Mouse (Mus musculus): Measurements from ENCODE around the gene Nsun4. TPM values are rescaled to one million over a fixed set of nuclear protein-coding genes. Genes with fewer than 3 reads are reported as not detected.
A peak's percentile ranks its signal among the peaks of the same experiment; 100 is the strongest.

The Nsun4 gene
- polyA plus RNA-seq, 1 experiment = 22.8 TPM

GRCm38 (mm10) chr4:116048130-116048920 is 5.4 kb downstream of the Nsun4 start:
- 50% methylated on average over 7 of the region's 7 CpGs for WGBS
- no peak overlapping the region for H3K4me3 ChIP-seq (replicated peaks; ENCODE audit: extremely low read depth, low read depth, low read length)
- TF ChIP-seq POLR2A (IDR thresholded peaks at IDR 0.05; ENCODE audit: borderline replicate concordance, extremely low read depth, low read depth, low read length) (no peak), CTCF (IDR thresholded peaks at IDR 0.05; ENCODE audit: insufficient read depth, low read length) (no peak)
- H3K4me1 ChIP-seq (ENCODE audit: control insufficient read depth, insufficient read depth, low read length) = peaks cover 14% of the 10 kb centered on the region
- peak; percentile 87 for DNase-seq

GRCm38 (mm10) chr4:116047681-116048080 is 6.0 kb downstream of the Nsun4 start:
- Histone ChIP-seq H3K4me1 (ENCODE audit: control insufficient read depth, insufficient read depth, low read length) (peaks cover 13% of the 10 kb centered on the region), H3K4me3 (replicated peaks; ENCODE audit: extremely low read depth, low read depth, low read length) (no peak overlapping the region)
- 70% methylated on average over 1 of the region's 1 CpGs for WGBS
- TF ChIP-seq CTCF (IDR thresholded peaks at IDR 0.05; ENCODE audit: insufficient read depth, low read length) (no peak), POLR2A (IDR thresholded peaks at IDR 0.05; ENCODE audit: borderline replicate concordance, extremely low read depth, low read depth, low read length) (no peak)
- peak; percentile 31 for DNase-seq

- peaks cover 11% of the 10 kb centered on the region; the same call in 1 of the 2 replicates for H3K4me1 ChIP-seq (ENCODE audit: control insufficient read depth, insufficient read depth, low read length)
- WGBS = 89% methylated on average over 2 of the region's 2 CpGs
- TF ChIP-seq POLR2A (IDR thresholded peaks at IDR 0.05; ENCODE audit: borderline replicate concordance, extremely low read depth, low read depth, low read length) (no peak), CTCF (IDR thresholded peaks at IDR 0.05; ENCODE audit: insufficient read depth, low read length) (no peak)
- H3K4me3 ChIP-seq (replicated peaks; ENCODE audit: extremely low read depth, low read depth, low read length) = no peak overlapping the region
- DNase-seq = no peak
Observed at GRCm38 (mm10) chr4:116046604-116047003, 7.1 kb downstream of the Nsun4 start.

- H3K4me3 ChIP-seq (replicated peaks; ENCODE audit: extremely low read depth, low read depth, low read length) = no peak overlapping the region
- no peak for DNase-seq
- H3K4me1 ChIP-seq (ENCODE audit: control insufficient read depth, insufficient read depth, low read length) = no peaks in the 10 kb centered on the region
- TF ChIP-seq CTCF (IDR thresholded peaks at IDR 0.05; ENCODE audit: insufficient read depth, low read length) (no peak), POLR2A (IDR thresholded peaks at IDR 0.05; ENCODE audit: borderline replicate concordance, extremely low read depth, low read depth, low read length) (no peak)
- 67% methylated on average over 3 of the region's 3 CpGs for WGBS
Observed at GRCm38 (mm10) chr4:116042186-116042585, 11.5 kb downstream of the Nsun4 start.

GRCm38 (mm10) chr4:116040466-116040865 is 13.2 kb downstream of the Nsun4 start:
- DNase-seq = no peak
- no peak for TF ChIP-seq POLR2A (IDR thresholded peaks at IDR 0.05; ENCODE audit: borderline replicate concordance, extremely low read depth, low read depth, low read length)
- no peak for TF ChIP-seq CTCF (IDR thresholded peaks at IDR 0.05; ENCODE audit: insufficient read depth, low read length)
- no peaks in the 10 kb centered on the region for H3K4me1 ChIP-seq (ENCODE audit: control insufficient read depth, insufficient read depth, low read length)
- H3K4me3 ChIP-seq (replicated peaks; ENCODE audit: extremely low read depth, low read depth, low read length) = no peak overlapping the region
- WGBS = 90% methylated on average over 2 of the region's 2 CpGs

- H3K4me3 ChIP-seq (replicated peaks; ENCODE audit: extremely low read depth, low read depth, low read length) = no peak overlapping the region
- 94% methylated on average over 5 of the region's 5 CpGs for WGBS
- DNase-seq = no peak
- H3K4me1 ChIP-seq (ENCODE audit: control insufficient read depth, insufficient read depth, low read length) = no peaks in the 10 kb centered on the region
- TF ChIP-seq CTCF (IDR thresholded peaks at IDR 0.05; ENCODE audit: insufficient read depth, low read length) = no peak
- no peak for TF ChIP-seq POLR2A (IDR thresholded peaks at IDR 0.05; ENCODE audit: borderline replicate concordance, extremely low read depth, low read depth, low read length)
Observed at GRCm38 (mm10) chr4:116033374-116033773, 20.3 kb downstream of the Nsun4 start.

- DNase-seq = no peak
- TF ChIP-seq CTCF (IDR thresholded peaks at IDR 0.05; ENCODE audit: insufficient read depth, low read length) (no peak), POLR2A (IDR thresholded peaks at IDR 0.05; ENCODE audit: borderline replicate concordance, extremely low read depth, low read depth, low read length) (no peak)
- WGBS = 81% methylated on average over 9 of the region's 9 CpGs
Observed at GRCm38 (mm10) chr4:116032906-116033305, 20.8 kb downstream of the Nsun4 start.

GRCm38 (mm10) chr4:116017902-116018746 is 35.6 kb downstream of the Nsun4 start, which contains the start of gene Faah:
TSS of gene Faah (minus strand) at chr4:116017926.
- 12% methylated on average over 18 of the region's 18 CpGs for WGBS
- no peak for TF ChIP-seq POLR2A (IDR thresholded peaks at IDR 0.05; ENCODE audit: borderline replicate concordance, extremely low read depth, low read depth, low read length)
- no peak for TF ChIP-seq CTCF (IDR thresholded peaks at IDR 0.05; ENCODE audit: insufficient read depth, low read length)
- Histone ChIP-seq H3K4me1 (ENCODE audit: control insufficient read depth, insufficient read depth, low read length) (peaks cover 3% of the 10 kb centered on the region; the same call in 1 of the 2 replicates), H3K4me3 (replicated peaks; ENCODE audit: extremely low read depth, low read depth, low read length) (peak within 1 kb of the TSS; percentile 64)
- DNase-seq = no peak

More at GRCm38 (mm10) chr4:116032906-116033305, 20.8 kb downstream of the Nsun4 start:
- no peak overlapping the region for H3K4me3 ChIP-seq (replicated peaks; ENCODE audit: extremely low read depth, low read depth, low read length)
- H3K4me1 ChIP-seq (ENCODE audit: control insufficient read depth, insufficient read depth, low read length) = no peaks in the 10 kb centered on the region

- no peak for TF ChIP-seq CTCF (IDR thresholded peaks at IDR 0.05; ENCODE audit: insufficient read depth, low read length)
- TF ChIP-seq POLR2A (IDR thresholded peaks at IDR 0.05; ENCODE audit: borderline replicate concordance, extremely low read depth, low read depth, low read length) = peak; percentile 36; the same call in 1 of the 2 replicates
- under 1% methylated on average over 60 of the region's 60 CpGs for WGBS
- DNase-seq = peak; percentile 79
- Histone ChIP-seq H3K4me1 (ENCODE audit: control insufficient read depth, insufficient read depth, low read length) (peaks cover 3% of the 10 kb centered on the region; the same call in 1 of the 2 replicates), H3K4me3 (replicated peaks; ENCODE audit: extremely low read depth, low read depth, low read length) (peak overlapping the region; percentile 64)
Observed at GRCm38 (mm10) chr4:116017300-116017901, 36.3 kb downstream of the Nsun4 start.
